8 mouse cellular contexts compared by ENCODE assay signal in genomic region chr4:53631316-53632010, GRCm38 (mm10). TPM values are rescaled to one million over a fixed set of nuclear protein-coding genes. Genes with fewer than 3 reads are reported as not detected.
DNase-seq lines count a peak whose midpoint lies in the region; ATAC-seq and TF ChIP-seq lines count a peak whose summit lies in the region.

Fsd1l (plus strand) TSS chr4:53631471.

- no peaks in the 10 kb centered on the region for H3K27me3 ChIP-seq in ES-Bruce4 (ENCODE audit: control insufficient read depth, insufficient read depth, low read length, poor library complexity, severe bottlenecking)
- H3K27me3 ChIP-seq in forebrain, embryonic 14.5 days (replicated peaks; ENCODE audit: control insufficient read depth, insufficient read depth, low read length), result no peaks in the 10 kb centered on the region
- peaks cover 10% of the 10 kb centered on the region for H3K27me3 ChIP-seq in liver, postnatal 0 days (ENCODE audit: insufficient read depth, low read length)
- no peaks in the 10 kb centered on the region for H3K27me3 ChIP-seq in neural tube, embryonic 14.5 days (ENCODE audit: control insufficient read depth, insufficient read depth, low read length)
- H3K27me3 ChIP-seq in testis, adult 2 months (ENCODE audit: control insufficient read depth, insufficient read depth, low read length), result no peaks in the 10 kb centered on the region

- no peak within 1 kb of the TSS for H3K27ac ChIP-seq in ES-Bruce4 (ENCODE audit: insufficient read depth, low read length)
- H3K27ac ChIP-seq in forebrain, embryonic 14.5 days (ENCODE audit: low read depth, low read length), result peak within 1 kb of the TSS; percentile 91
- H3K27ac ChIP-seq in liver, postnatal 0 days (ENCODE audit: low read depth), result no peak within 1 kb of the TSS
- H3K27ac ChIP-seq in neural tube, embryonic 14.5 days (ENCODE audit: low read depth, low read length), result peak within 1 kb of the TSS; percentile 92
- H3K27ac ChIP-seq in testis, adult 2 months (ENCODE audit: control insufficient read depth, insufficient read depth, low read depth, low read length), result peak within 1 kb of the TSS; percentile 82

- no peak for TF ChIP-seq CTCF in ES-Bruce4 (IDR thresholded peaks at IDR 0.05; ENCODE audit: low read depth, low read length)
- peak; percentile 48 for TF ChIP-seq CTCF in liver, postnatal 0 days (IDR thresholded peaks at IDR 0.05; ENCODE audit: low read depth)
- TF ChIP-seq CTCF in testis, adult 2 months (IDR thresholded peaks at IDR 0.05; ENCODE audit: control insufficient read depth, insufficient read depth, insufficient replicate concordance, low read depth, low read length), result no peak

- H3K9ac ChIP-seq in ES-Bruce4 (ENCODE audit: low read depth, poor library complexity, severe bottlenecking), result peak within 1 kb of the TSS; percentile 91
- peak within 1 kb of the TSS; percentile 94 for H3K9ac ChIP-seq in forebrain, embryonic 14.5 days (ENCODE audit: low read length)
- peak within 1 kb of the TSS; percentile 65 for H3K9ac ChIP-seq in liver, postnatal 0 days (replicated peaks)
- H3K9ac ChIP-seq in neural tube, embryonic 14.5 days (replicated peaks; ENCODE audit: low read depth, low read length), result peak within 1 kb of the TSS; percentile 86

- H3K4me2 ChIP-seq in forebrain, embryonic 14.5 days (ENCODE audit: low read length), result peak within 1 kb of the TSS; percentile 62
- peak within 1 kb of the TSS; percentile 86 for H3K4me2 ChIP-seq in liver, postnatal 0 days (ENCODE audit: low read depth, low read length)
- peak within 1 kb of the TSS; percentile 64 for H3K4me2 ChIP-seq in neural tube, embryonic 14.5 days (ENCODE audit: low read depth, low read length)

- no peak for TF ChIP-seq EP300 in ES-Bruce4 (IDR thresholded peaks at IDR 0.05; ENCODE audit: insufficient read depth, low read depth, low read length)
- TF ChIP-seq EP300 in liver, postnatal 0 days (IDR thresholded peaks at IDR 0.05; ENCODE audit: low read depth), result no peak

- peak; percentile 81 for DNase-seq in cerebellum, adult 11 months
- peak; percentile 89 for DNase-seq in forebrain, embryonic 14.5 days (ENCODE audit: low spot score)
- peak; percentile 84 to 85 for DNase-seq in heart, postnatal 10 days
- peak; percentile 81 to 89 for DNase-seq in kidney, postnatal 4 days
- peak; percentile 75 for DNase-seq in liver, postnatal 0 days

- intact Hi-C loops in heart, postnatal 10 days (cut with DNase I), result loop anchor here (5.0 to 10.0 kb wide), 2 partner anchors 193 to 1721 kb away; partner anchors contain the start of genes Rad23b and Tmem38b

- TF ChIP-seq POLR2A in ES-Bruce4 (IDR thresholded peaks at IDR 0.05; ENCODE audit: insufficient read depth, low read length), result peak; percentile 22
- 0 out of 2 replicates have a peak, but pooled peaks have one; percentile 3 for TF ChIP-seq POLR2A in testis, adult 2 months (IDR thresholded peaks at IDR 0.05; ENCODE audit: control insufficient read depth, low read depth, low read length)

- peak within 1 kb of the TSS; percentile 75 for H3K4me3 ChIP-seq in ES-Bruce4 (ENCODE audit: low read depth, low read length)
- peak within 1 kb of the TSS; percentile 87 for H3K4me3 ChIP-seq in forebrain, embryonic 14.5 days (ENCODE audit: low read depth, low read length)
- H3K4me3 ChIP-seq in liver, postnatal 0 days (ENCODE audit: low read depth, low read length), result peak within 1 kb of the TSS; percentile 72
- H3K4me3 ChIP-seq in neural tube, embryonic 14.5 days (ENCODE audit: low read depth, low read length), result peak within 1 kb of the TSS; percentile 87
- peak within 1 kb of the TSS; percentile 91 for H3K4me3 ChIP-seq in testis, adult 2 months (ENCODE audit: control insufficient read depth, low read depth, low read length)

- peak; percentile 90 for ATAC-seq in forebrain, embryonic 14.5 days
- peak; percentile 90 for ATAC-seq in liver, postnatal 0 days
- peak; percentile 93 for ATAC-seq in neural tube, embryonic 14.5 days (ENCODE audit: low read depth)

- no peaks in the 10 kb centered on the region for H3K4me1 ChIP-seq in ES-Bruce4 (ENCODE audit: control insufficient read depth, insufficient read depth, low read length)
- H3K4me1 ChIP-seq in forebrain, embryonic 14.5 days (ENCODE audit: control insufficient read depth, insufficient read depth, low read length), result peaks cover 40% of the 10 kb centered on the region
- H3K4me1 ChIP-seq in liver, postnatal 0 days (ENCODE audit: insufficient read depth), result 0 out of 2 replicates have a peak, but pooled peaks cover 3% of the 10 kb centered on the region
- peaks cover 35% of the 10 kb centered on the region for H3K4me1 ChIP-seq in neural tube, embryonic 14.5 days (ENCODE audit: control insufficient read depth, insufficient read depth, low read length)
- peaks cover 5% of the 10 kb centered on the region for H3K4me1 ChIP-seq in testis, adult 2 months (ENCODE audit: control insufficient read depth, insufficient read depth, low read length)

- under 1% methylated on average over 68 of the region's 88 CpGs for whole genome bisulfite sequencing in forebrain, embryonic 14.5 days
- under 1% methylated on average over 66 of the region's 88 CpGs for WGBS in liver, postnatal 0 days (ENCODE audit: insufficient replicate concordance)
- WGBS in neural tube, embryonic 14.5 days, result under 1% methylated on average over 59 of the region's 88 CpGs

- H3K36me3 ChIP-seq in ES-Bruce4 (ENCODE audit: control insufficient read depth, insufficient read depth, low read length, poor library complexity, severe bottlenecking), result no peaks in the 10 kb centered on the region
- no peaks in the 10 kb centered on the region for H3K36me3 ChIP-seq in forebrain, embryonic 14.5 days (ENCODE audit: control insufficient read depth, insufficient read depth, low read length)
- no peaks in the 10 kb centered on the region for H3K36me3 ChIP-seq in liver, postnatal 0 days (replicated peaks; ENCODE audit: insufficient read depth, low read length)
- H3K36me3 ChIP-seq in neural tube, embryonic 14.5 days (ENCODE audit: control insufficient read depth, insufficient read depth, low read length), result no peaks in the 10 kb centered on the region
- H3K36me3 ChIP-seq in testis, adult 2 months (ENCODE audit: control insufficient read depth, insufficient read depth, low read length), result no peaks in the 10 kb centered on the region

- H3K9me3 ChIP-seq in ES-Bruce4 (replicated peaks; ENCODE audit: control insufficient read depth, insufficient read depth, low read length, poor library complexity, severe bottlenecking), result no peaks in the 10 kb centered on the region
- H3K9me3 ChIP-seq in forebrain, embryonic 14.5 days (replicated peaks; ENCODE audit: control insufficient read depth, low read length), result no peaks in the 10 kb centered on the region
- no peaks in the 10 kb centered on the region for H3K9me3 ChIP-seq in liver, postnatal 0 days (ENCODE audit: low read length)
- no peaks in the 10 kb centered on the region for H3K9me3 ChIP-seq in neural tube, embryonic 14.5 days (ENCODE audit: control insufficient read depth, low read length)

RNA-seq across cellular contexts. Expression of gene Fsd1l, which starts in this region (rescaled TPM):
- 7.5 and 9.2 TPM in 2 replicates for polyA plus RNA-seq in ES-Bruce4 (2011; ENCODE audit: insufficient read depth, insufficient read length, low read depth, missing spikeins)
- polyA plus RNA-seq in forebrain, embryonic 14.5 days (2014; fragmentation: Nextera tagmentation; extraction: Ambion mirVana), result 24.0 and 36.6 TPM in 2 replicates
- 10 to 100 TPM; 44.3 to 59.0 TPM for total RNA-seq in heart, postnatal 10 days (2021)
- polyA plus RNA-seq in liver, postnatal 0 days (2015; fragmentation: Nextera tagmentation; extraction: Ambion mirVana), result 0.96 and 0.97 TPM in 2 replicates
- polyA plus RNA-seq in neural tube, embryonic 14.5 days (2014; fragmentation: Nextera tagmentation; extraction: Ambion mirVana), result 36.2 and 38.8 TPM in 2 replicates
- polyA plus RNA-seq in testis, adult 2 months (2012; rRNA removed), result 2.3 and 2.5 TPM in 2 replicates

Comparison
In these comparisons a context has a peak if more than half of its experiments do, and no peak if none do; other contexts are left out.
1. Peak in DNase-seq, ATAC-seq, H3K4me3 ChIP-seq, H3K9ac ChIP-seq and H3K4me2 ChIP-seq in liver, postnatal 0 days; RNA of the gene not detected or under 1 TPM.
2. H3K27ac ChIP-seq: peak in forebrain, embryonic 14.5 days (single experiment), neural tube, embryonic 14.5 days (single experiment) and testis, adult 2 months (single experiment); none in ES-Bruce4 (single experiment) and liver, postnatal 0 days (single experiment).
3. Peak in every context shown above with its lines, with median percentiles within 50 percentile points of each other: H3K4me3 ChIP-seq, H3K9ac ChIP-seq, DNase-seq, ATAC-seq and H3K4me2 ChIP-seq.